ENCODE assay signal across 9 mouse cellular contexts in genomic region chr12:107111908-107112770, GRCm38 (mm10).
DNase-seq lines count a peak whose midpoint lies in the region; ATAC-seq lines count a peak whose summit lies in the region.
"Had no signal": no experiment of that assay in that cellular context is flagged by ENCODE, and none has a peak within 500 bp of the region (broad histone marks: within the 10 kb centered on the region; RNA-seq: fewer than 3 reads in every experiment).

No protein-coding gene starts in this region.

- H3K4me1 ChIP-seq in limb, embryonic 11.5 days (ENCODE audit: control insufficient read depth, insufficient read depth, low read length), result no peaks in the 10 kb centered on the region

- no peaks in the 10 kb centered on the region for H3K36me3 ChIP-seq in limb, embryonic 11.5 days (ENCODE audit: control insufficient read depth, insufficient read depth, low read length)

- no peaks in the 10 kb centered on the region for H3K27me3 ChIP-seq in limb, embryonic 11.5 days (ENCODE audit: control insufficient read depth, insufficient read depth, low read length)

- H3K9me3 ChIP-seq in limb, embryonic 11.5 days (ENCODE audit: control insufficient read depth, low read length), result no peaks in the 10 kb centered on the region

- no peak for ATAC-seq in limb, embryonic 11.5 days (ENCODE audit: insufficient number of reproducible peaks, low FRiP score, low TSS enrichment, low read depth)

- H3K9ac ChIP-seq in limb, embryonic 11.5 days (ENCODE audit: low read length), result no peak overlapping the region

- peak; percentile 42 for DNase-seq in right cerebral cortex, adult 18-20 months
- DNase-seq in right cerebral cortex, postnatal 4 days, result no peak
- peak; percentile 24 to 40 for DNase-seq in frontal cortex, postnatal 36 days (ENCODE audit: low spot score in 2 of 2)
- DNase-seq in limb, embryonic 11.5 days (ENCODE audit: low spot score), result peak; percentile 50
- DNase-seq in B cell, adult 2 months, result no peak
- DNase-seq in ovary, postnatal 14 days (ENCODE audit: low spot score), result no peak
- no peak for DNase-seq in thymus, postnatal 0 days (ENCODE audit: low spot score)
- DNase-seq: cerebellum, adult 9-11 months; thymus, adult 18-20 months had no signal

- peak overlapping the region; percentile 13; the same call in 1 of the 2 replicates for H3K4me2 ChIP-seq in limb, embryonic 11.5 days (ENCODE audit: low read depth, severe bottlenecking)

- 22% methylated on average over 18 of the region's 18 CpGs for WGBS in limb, embryonic 11.5 days

- H3K4me3 ChIP-seq in limb, embryonic 11.5 days (ENCODE audit: low read depth, low read length), result no peak overlapping the region

- H3K27ac ChIP-seq in limb, embryonic 11.5 days (replicated peaks; ENCODE audit: low read depth, low read length), result no peak overlapping the region

Comparison
In these comparisons a context has a peak if more than half of its experiments do, and no peak if none do; other contexts are left out.
1. DNase-seq: peak in right cerebral cortex, adult 18-20 months (single experiment), frontal cortex, postnatal 36 days (2 of 2) and limb, embryonic 11.5 days (single experiment); none in right cerebral cortex, postnatal 4 days (single experiment), B cell, adult 2 months (0 of 2), ovary, postnatal 14 days (single experiment) and thymus, postnatal 0 days (single experiment).